Mouse (Mus musculus) testis, postnatal 10 days (tissue): ENCODE results near the gene Fignl2.
A peak's percentile ranks its signal among the peaks of the same experiment; 100 is the strongest.

Experiments used
- DNase-seq: peaks from one replicate; pipeline ENCODE4 v3.0.0; 2021; ENCODE audit warnings: low spot score

Fignl2 gene

GRCm38 (mm10) chr15:101066920-101067696, 11.3 kb downstream of the Fignl2 start:
- no peak for DNase-seq

- no peak for DNase-seq
Observed at GRCm38 (mm10) chr15:101066364-101066847, 12.0 kb downstream of the Fignl2 start.

- DNase-seq: no peak
Observed at GRCm38 (mm10) chr15:101065069-101065468, 13.3 kb downstream of the Fignl2 start.

DNA sequence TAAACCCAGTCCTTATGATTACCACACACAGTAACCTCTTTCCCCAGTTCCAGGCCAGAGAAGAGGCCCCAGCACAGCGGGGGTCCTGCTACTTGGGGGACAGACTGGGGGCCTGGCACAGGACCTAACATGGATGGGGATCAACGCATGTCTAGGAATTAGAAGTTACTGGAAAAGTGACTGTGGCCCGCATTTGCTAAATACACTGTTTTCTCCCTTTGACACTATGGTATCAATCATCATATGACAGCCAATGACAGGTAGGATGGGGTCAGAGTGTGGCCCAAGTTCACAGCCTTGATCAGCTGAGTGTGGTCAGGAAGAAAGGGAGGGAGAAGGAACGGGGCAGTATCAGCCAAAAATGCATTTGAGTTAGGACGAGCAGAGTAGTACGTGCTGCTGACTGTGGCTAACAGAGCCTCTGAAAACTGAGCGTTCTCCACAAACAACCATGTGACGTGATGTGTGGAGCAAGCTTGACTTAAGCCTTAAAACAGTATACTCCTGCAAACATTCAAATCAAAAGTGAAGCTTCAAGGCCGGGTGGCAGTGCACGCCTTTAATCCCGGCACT, 18.0 kb downstream of the Fignl2 start:
- DNase-seq: no peak

- DNase-seq: no peak
Observed at GRCm38 (mm10) chr15:101059570-101060279, 18.6 kb downstream of the Fignl2 start.

DNA sequence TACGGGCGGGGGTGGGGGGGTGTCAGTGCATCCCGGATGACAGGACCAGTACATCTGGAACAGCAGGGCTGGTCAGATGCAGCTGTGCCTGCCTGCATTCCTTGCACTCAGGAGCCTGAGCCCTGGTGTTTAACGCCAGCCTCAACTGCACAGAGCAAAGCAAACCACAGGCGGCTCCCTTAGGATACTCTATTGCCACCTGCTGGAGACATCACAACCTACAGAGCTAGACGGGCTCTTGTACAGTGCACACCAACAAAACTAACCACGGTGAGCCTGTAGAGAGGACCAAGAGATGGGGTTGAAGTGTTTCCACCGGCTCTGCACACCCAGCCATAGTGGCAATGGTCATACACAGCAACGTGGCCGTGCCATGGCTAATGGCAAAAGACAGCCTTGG, 22.1 kb downstream of the Fignl2 start:
- peak; percentile 74 for DNase-seq

GRCm38 (mm10) chr15:101054541-101054940, 23.8 kb downstream of the Fignl2 start:
- DNase-seq: no peak

DNA sequence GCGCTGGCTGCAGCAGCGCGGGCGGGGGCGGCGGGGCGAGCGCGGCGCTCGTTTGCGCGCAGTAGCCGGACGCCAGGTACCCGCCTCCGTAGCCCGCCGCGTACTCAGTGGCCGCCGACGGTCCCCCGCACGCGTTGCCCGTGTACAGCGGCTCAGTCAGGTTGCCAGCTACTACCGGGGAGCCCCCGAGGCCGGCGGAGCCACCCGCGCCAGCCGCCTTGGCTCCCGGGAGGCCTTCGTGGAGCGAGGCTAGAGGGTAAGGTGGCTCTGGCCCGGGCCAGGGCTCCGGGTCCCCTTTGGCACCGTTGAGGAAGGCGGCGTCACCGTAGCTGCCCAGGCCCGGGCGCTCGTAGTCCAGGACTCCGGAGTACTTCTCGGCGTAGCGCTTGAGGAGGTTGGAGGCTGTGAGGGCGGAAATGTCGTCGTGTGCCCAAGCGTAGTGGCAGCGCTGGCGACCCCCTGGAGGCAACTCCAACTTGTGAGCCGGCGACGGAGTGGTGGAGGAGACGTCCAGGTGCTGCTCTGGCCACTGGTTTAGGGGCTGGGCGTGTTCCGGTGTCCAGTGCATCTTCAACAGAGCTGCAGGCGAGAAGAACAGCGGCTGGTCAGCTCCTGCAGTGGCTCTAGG, 24.4 kb downstream of the Fignl2 start:
- no peak for DNase-seq

- DNase-seq: peak; percentile 63
Observed at GRCm38 (mm10) chr15:101052560-101053501, 25.5 kb downstream of the Fignl2 start.

GRCm38 (mm10) chr15:101051869-101052268, 26.5 kb downstream of the Fignl2 start:
- DNase-seq: no peak

GRCm38 (mm10) chr15:101048338-101048896, 29.9 kb downstream of the Fignl2 start:
- DNase-seq: no peak

DNA sequence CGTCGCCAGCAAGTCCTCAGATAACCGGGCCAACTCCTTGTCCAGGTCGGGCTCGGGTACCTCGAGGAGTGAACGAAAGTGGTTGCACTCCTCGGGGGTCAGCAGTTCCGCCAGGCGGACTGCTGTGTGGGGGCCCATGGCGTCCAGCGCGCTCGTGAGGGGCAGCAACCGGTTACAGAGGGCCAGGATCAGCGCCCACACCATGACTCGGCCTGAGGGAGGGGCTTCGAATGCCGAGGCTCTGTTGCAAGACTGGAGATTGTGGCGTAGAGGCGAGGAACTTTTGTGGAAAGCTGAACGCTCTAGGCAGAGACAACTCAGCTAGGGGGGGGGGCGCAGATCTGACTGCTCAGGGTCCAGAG, 31.2 kb downstream of the Fignl2 start, which contains the start of gene Gm47841:
TSS of gene Gm47841 (minus strand) at position 204 of the 362 bp plus-strand sequence.
- DNase-seq: peak; percentile 57

- DNase-seq: peak; percentile 77
Observed at GRCm38 (mm10) chr15:101046527-101047193, 31.7 kb downstream of the Fignl2 start.

DNA sequence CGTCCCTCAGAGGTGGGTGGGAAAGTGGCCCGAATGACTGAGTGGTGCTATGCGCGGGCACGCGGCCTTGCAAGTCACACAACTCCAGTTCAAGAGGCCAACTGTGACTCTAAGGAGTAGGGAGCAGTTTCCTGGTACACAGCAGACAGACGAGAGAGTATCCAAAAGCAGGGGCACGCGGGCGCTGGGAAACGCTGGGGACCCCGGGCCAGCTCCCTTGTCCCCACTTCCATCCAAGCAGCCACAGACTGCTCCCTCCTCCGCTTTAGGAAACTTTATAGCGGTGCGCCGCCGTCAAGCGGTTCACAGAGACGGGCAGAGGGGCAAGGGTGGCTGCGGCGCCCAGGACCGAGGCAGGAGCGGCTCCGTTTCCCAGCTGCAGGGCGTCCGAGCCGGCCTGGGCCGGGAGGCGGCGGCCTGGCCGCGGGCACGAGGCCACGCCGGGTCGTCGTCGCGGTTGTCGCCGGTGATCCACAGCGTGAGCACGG, 32.3 kb downstream of the Fignl2 start:
- DNase-seq: no peak

GRCm38 (mm10) chr15:101044531-101044930, 33.8 kb downstream of the Fignl2 start:
- DNase-seq: no peak

GRCm38 (mm10) chr15:101042613-101043012, 35.8 kb downstream of the Fignl2 start:
- DNase-seq: peak; percentile 85

DNA sequence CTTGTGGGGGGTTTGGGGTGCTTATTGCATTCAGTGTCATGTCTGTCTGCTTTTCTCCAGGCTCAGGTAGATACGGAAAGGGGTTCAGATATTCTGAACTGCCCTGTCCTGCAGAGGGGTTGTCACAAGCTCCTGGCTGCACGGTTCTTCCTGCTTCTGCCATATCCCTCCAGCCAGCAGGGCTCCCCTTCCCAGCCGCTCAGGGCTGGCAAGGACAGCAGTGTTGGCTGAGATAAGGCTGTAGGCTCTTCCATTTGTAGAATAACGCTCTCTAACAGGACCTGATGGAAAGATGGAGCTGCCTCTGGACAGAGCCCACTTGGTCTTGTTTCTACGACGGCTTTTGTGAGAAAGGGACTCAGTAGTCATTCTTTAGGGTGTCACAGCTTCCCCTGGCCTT, 36.4 kb downstream of the Fignl2 start:
- no peak for DNase-seq

- no peak for DNase-seq
Observed at GRCm38 (mm10) chr15:101039651-101040050, 38.7 kb downstream of the Fignl2 start.

DNA sequence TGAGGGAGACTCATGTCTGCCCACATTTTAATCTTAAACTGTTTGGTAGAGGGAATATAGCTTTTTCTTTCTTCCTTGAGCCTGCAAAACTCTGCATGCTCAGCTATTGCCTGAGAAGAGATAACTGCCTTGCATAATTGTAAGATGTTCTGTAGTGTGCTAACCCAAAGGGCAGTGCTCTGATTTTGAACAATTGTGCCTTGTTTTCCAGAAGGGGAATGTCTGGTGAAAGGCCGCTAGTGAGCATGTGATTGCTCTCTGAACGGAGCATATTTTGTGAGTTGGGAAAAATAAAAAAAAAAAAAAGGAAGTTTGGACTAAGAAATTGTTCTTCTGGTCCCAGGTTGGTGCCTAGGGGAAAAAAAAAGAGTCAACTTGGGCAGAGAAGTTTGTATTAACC, 49.4 kb downstream of the Fignl2 start:
- no peak for DNase-seq

DNA sequence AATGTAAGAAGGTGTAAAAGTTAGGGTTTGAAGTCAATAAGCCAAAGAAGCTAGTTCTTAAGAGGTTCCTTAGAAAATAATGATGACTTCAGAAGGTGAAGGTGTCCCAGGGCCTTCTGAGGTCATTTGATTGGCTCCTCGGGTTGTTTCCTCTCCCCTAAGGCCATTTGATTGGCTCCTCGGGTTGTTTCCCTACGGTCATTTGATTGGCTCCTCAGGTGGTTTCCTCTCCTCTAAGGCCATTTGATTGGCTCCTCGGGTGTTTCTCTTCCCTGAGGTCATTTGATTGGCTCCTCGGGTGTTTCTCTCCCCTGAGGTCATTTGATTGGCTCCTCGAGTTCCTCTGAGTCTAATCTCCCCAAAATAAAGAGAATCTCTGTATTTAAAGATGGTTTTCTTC, 67.0 kb downstream of the Fignl2 start:
- DNase-seq: no peak
